Mouse (Mus musculus) heart, embryonic 16.5 days (tissue): ENCODE results near the gene Sppl2a. TPM values are rescaled to one million over a fixed set of nuclear protein-coding genes. Genes with fewer than 3 reads are reported as not detected.

ENCODE experiments used
- ATAC-seq: fragments of 200-750 bp; cut with Nextera tagmentation; replicated peaks from 2 replicates; pipeline ENCODE4 v1.8.0; 2017; ENCODE audit warnings: moderate number of reproducible peaks; ENCODE audit not compliant: insufficient read depth, low FRiP score; ENCODE audit errors: extremely low read depth
- H3K27ac ChIP-seq: fragments of 300-500 bp; sonication (generic); 2 replicates; pipeline ENCODE4 v1.5.1; 2014; ENCODE audit warnings: mild to moderate bottlenecking, low read length, control low read depth, moderate library complexity
- H3K27me3 ChIP-seq: fragments of 300-500 bp; sonication (generic); 2 replicates; pipeline ENCODE4 v1.6.1; 2014; ENCODE audit warnings: low read length, mixed read lengths; ENCODE audit not compliant: control insufficient read depth, insufficient read depth
- H3K36me3 ChIP-seq: fragments of 300-500 bp; sonication (generic); 2 replicates; pipeline ENCODE4 v1.6.1; 2014; ENCODE audit not compliant: control insufficient read depth, insufficient read depth
- H3K4me1 ChIP-seq: fragments of 300-500 bp; sonication (generic); 2 replicates; pipeline ENCODE4 v1.6.1; 2014; ENCODE audit warnings: low read length, mixed read lengths; ENCODE audit not compliant: control insufficient read depth, insufficient read depth
- H3K4me2 ChIP-seq: fragments of 300-500 bp; sonication (generic); 2 replicates; pipeline ENCODE4 v1.6.1; 2014; ENCODE audit warnings: low read depth, mild to moderate bottlenecking, control low read depth, low read length
- H3K4me3 ChIP-seq: fragments of 300-500 bp; sonication (generic); 2 replicates; pipeline ENCODE4 v1.5.1; 2014; ENCODE audit warnings: mild to moderate bottlenecking, control low read depth, low read length
- H3K9ac ChIP-seq: fragments of 300-500 bp; sonication (generic); 2 replicates; pipeline ENCODE4 v1.6.1; 2014; ENCODE audit warnings: low read length, control low read depth
- H3K9me3 ChIP-seq: fragments of 300-500 bp; sonication (generic); replicated peaks from 2 replicates; pipeline ENCODE4 v1.6.1; 2016; ENCODE audit warnings: low read length; ENCODE audit not compliant: control insufficient read depth
- WGBS: fragments of 180-500 bp; shearing (Covaris S2); extraction: QIAGEN DNeasy Blood & Tissue Kit; methylation state at CpG from one replicate; pipeline ENCODE4 v1.1.7; 2014; 5-methylcytosine and 5-hydroxymethylcytosine counted together
- microRNA-seq: library from miRNA; unstranded; fragments of <30 nt; microRNA quantifications from one replicate; pipeline ENCODE4, GENCODE M21; 2017
- polyA plus RNA-seq: library from polyadenylated mRNA; unstranded; fragments of >200 nt; fragmentation: Nextera tagmentation; extraction: Ambion mirVana; gene quantifications from 2 replicates; pipeline ENCODE4 v1.2.1, GENCODE M21; 2015

Sppl2a gene
- polyA plus RNA-seq, 1 experiment from 2014 or later, result 43.6 TPM

DNA sequence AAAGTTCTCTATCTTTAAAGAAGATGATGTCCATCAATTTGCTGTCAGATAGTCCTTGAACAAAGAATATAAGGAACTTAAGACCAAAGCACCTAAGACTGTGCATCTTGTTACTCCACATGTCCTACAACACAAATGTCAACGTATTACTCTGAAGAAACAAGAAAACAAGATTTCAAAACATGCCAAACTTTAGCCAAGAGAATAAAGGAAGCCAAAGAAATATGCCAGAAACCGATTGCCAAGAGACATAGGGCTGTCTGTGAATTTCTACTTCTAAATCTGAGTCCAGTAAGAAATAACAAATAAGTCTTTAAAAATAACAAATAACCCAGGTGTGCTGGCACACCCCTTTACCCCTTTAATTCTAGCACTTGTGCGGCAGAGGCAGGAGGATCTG is 68.0 kb downstream of the Sppl2a start:
- H3K27ac ChIP-seq, result no peak overlapping the region
- H3K36me3 ChIP-seq, result no peaks in the 10 kb centered on the region
- ATAC-seq, result no peak
- no peak overlapping the region for H3K4me2 ChIP-seq
- WGBS, result 86% methylated on average over 3 of the region's 3 CpGs
- H3K27me3 ChIP-seq, result no peaks in the 10 kb centered on the region
- peaks cover 3% of the 10 kb centered on the region; the same call in 1 of the 2 replicates for H3K9me3 ChIP-seq
- H3K4me3 ChIP-seq, result no peak overlapping the region
- H3K4me1 ChIP-seq, result peaks cover 7% of the 10 kb centered on the region
- H3K9ac ChIP-seq, result no peak overlapping the region

DNA sequence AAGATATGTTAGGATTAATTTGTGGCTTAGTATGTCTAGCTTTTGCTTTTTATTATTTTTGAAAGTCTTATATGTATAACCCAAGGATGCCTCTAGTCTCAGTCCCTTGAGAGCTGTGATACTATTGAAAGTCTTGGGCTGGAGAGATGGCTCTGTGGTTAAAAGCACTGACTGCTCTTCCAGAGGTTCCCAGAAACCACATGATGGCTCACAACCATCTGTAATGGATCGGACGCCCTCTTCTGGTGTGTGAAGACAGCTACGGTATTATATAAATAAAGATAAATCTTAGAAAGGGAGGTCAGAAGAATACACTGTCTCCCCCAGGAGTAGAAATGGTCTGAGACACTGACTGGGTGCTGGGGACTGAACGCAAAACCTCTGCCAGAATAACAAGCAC is 88.3 kb downstream of the Sppl2a start:
- Histone ChIP-seq H3K4me1 (no peaks in the 10 kb centered on the region), H3K27me3 (no peaks in the 10 kb centered on the region), H3K27ac (no peak overlapping the region), H3K9ac (no peak overlapping the region), H3K36me3 (peaks cover 28% of the 10 kb centered on the region), H3K9me3 (no peaks in the 10 kb centered on the region), H3K4me3 (no peak overlapping the region), H3K4me2 (no peak overlapping the region)
- WGBS, result 88% methylated on average over 4 of the region's 4 CpGs
- ATAC-seq, result no peak

Small RNAs within 50 kb of the gene (microRNA-seq; reads per million reads assigned to microRNA genes)
- not detected for gene Mir3473g

Other genes with a start within 250 kb of the Sppl2a start
- 31.2 and 34.6 TPM in 2 replicates for gene Usp8, start 225.9 kb downstream of the Sppl2a start, polyA plus RNA-seq
- gene Usp50, start 149.8 kb downstream of the Sppl2a start, polyA plus RNA-seq, result 1.8 and 2.1 TPM in 2 replicates
- 42.0 and 45.2 TPM in 2 replicates for gene Trpm7, start 57.0 kb downstream of the Sppl2a start, polyA plus RNA-seq
- gene Ap4e1, start 75.5 kb upstream of the Sppl2a start, polyA plus RNA-seq, result 8.1 and 9.2 TPM in 2 replicates
- gene Blvra, start 137.4 kb upstream of the Sppl2a start, polyA plus RNA-seq, result 42.8 and 48.4 TPM in 2 replicates
- 54.5 and 58.2 TPM in 2 replicates for gene Ncaph, start 200.7 kb upstream of the Sppl2a start, polyA plus RNA-seq
- gene Itpripl1, start 210.2 kb upstream of the Sppl2a start, polyA plus RNA-seq, result 13.5 and 14.3 TPM in 2 replicates